Mouse (Mus musculus) bone marrow, adult 2 months (tissue): ENCODE data around the gene Ankrd63.

Experiments used
- CTCF ChIP-seq: fragments of 200-500 bp; IDR thresholded peaks from 2 replicates; pipeline ENCODE4 v1.5.1; 2011; ENCODE audit warnings: low read length, control low read depth; ENCODE audit not compliant: control insufficient read depth, insufficient read depth
- POLR2A ChIP-seq: fragments of 200-500 bp; IDR thresholded peaks from 2 replicates; pipeline ENCODE4 v1.6.1; 2011; ENCODE audit warnings: low read depth, mild to moderate bottlenecking, control low read depth, low read length, borderline replicate concordance; ENCODE audit not compliant: control insufficient read depth

- TF ChIP-seq CTCF (no peak), POLR2A (no peak)
These were observed 28.2 kb upstream of the Ankrd63 start for GRCm38 (mm10) chr2:118731981-118732380.
